Mouse (Mus musculus) heart, postnatal 0 days (tissue): ENCODE results near the gene 9030025P20Rik. TPM values are rescaled to one million over a fixed set of nuclear protein-coding genes. Genes with fewer than 3 reads are reported as not detected.
"Not testable (repeated sequence)": the region's sequence is repeated elsewhere in the genome, so short reads cannot be mapped to it uniquely, and the experiment has no call there.

Source experiments
- ATAC-seq: fragments of 200-750 bp; cut with Nextera tagmentation; 2 replicates; pipeline ENCODE4 v1.8.0; 2017; ENCODE audit warnings: low read depth, moderate number of reproducible peaks, moderate library complexity; ENCODE audit not compliant: insufficient read depth
- DNase-seq: peaks from one replicate; pipeline ENCODE4 v3.0.0-alpha.2; 2016; ENCODE audit warnings: low spot score
- H3K27ac ChIP-seq: fragments of 300-500 bp; sonication (generic); 2 replicates; pipeline ENCODE4 v1.5.1; 2014; ENCODE audit warnings: low read depth, mild to moderate bottlenecking
- H3K27me3 ChIP-seq: fragments of 300-500 bp; sonication (generic); 2 replicates; pipeline ENCODE4 v1.6.1; 2014; ENCODE audit warnings: low read length, mixed read lengths; ENCODE audit not compliant: control insufficient read depth, insufficient read depth
- H3K36me3 ChIP-seq: fragments of 300-500 bp; sonication (generic); replicated peaks from 2 replicates; pipeline ENCODE4 v1.6.1; 2014; ENCODE audit warnings: low read length, mixed read lengths; ENCODE audit not compliant: control insufficient read depth, insufficient read depth
- H3K4me1 ChIP-seq: fragments of 300-500 bp; sonication (generic); 2 replicates; pipeline ENCODE4 v1.6.1; 2014; ENCODE audit warnings: antibody characterized with exemption; ENCODE audit not compliant: control insufficient read depth, insufficient read depth
- H3K4me2 ChIP-seq: fragments of 300-500 bp; sonication (generic); 2 replicates; pipeline ENCODE4 v1.6.1; 2014; ENCODE audit warnings: low read depth, mild to moderate bottlenecking, low read length, moderate library complexity
- H3K4me3 ChIP-seq: fragments of 300-500 bp; sonication (generic); 2 replicates; pipeline ENCODE4 v1.5.1; 2014; ENCODE audit warnings: low read depth, low read length
- H3K9ac ChIP-seq: fragments of 300-500 bp; sonication (generic); replicated peaks from 2 replicates; pipeline ENCODE4 v1.6.1; 2014; ENCODE audit warnings: low read depth, low read length, mixed read lengths
- H3K9me3 ChIP-seq: fragments of 300-500 bp; sonication (generic); replicated peaks from 2 replicates; pipeline ENCODE4 v1.6.1; 2016; ENCODE audit warnings: low read length; ENCODE audit not compliant: control insufficient read depth
- WGBS: fragments of 180-500 bp; shearing (Covaris S2); extraction: QIAGEN DNeasy Blood & Tissue Kit; methylation state at CpG from one replicate; pipeline ENCODE4 v1.1.7; 2014; 5-methylcytosine and 5-hydroxymethylcytosine counted together
- polyA plus RNA-seq: library from polyadenylated mRNA; unstranded; fragments of >200 nt; fragmentation: Nextera tagmentation; extraction: Ambion mirVana; gene quantifications from 2 replicates; pipeline ENCODE4 v1.2.1, GENCODE M21; 2015
- total RNA-seq: library from RNA; depleted of rRNA; stranded (reverse); fragments of >200 nt; gene quantifications from 2 replicates; pipeline ENCODE4 v1.2.3, GENCODE M21; 2014; ENCODE audit warnings: low replicate concordance

9030025P20Rik gene
- total and polyA plus RNA-seq, 2 experiments from 2014 or later = 7.3 to 13.4 TPM

DNA sequence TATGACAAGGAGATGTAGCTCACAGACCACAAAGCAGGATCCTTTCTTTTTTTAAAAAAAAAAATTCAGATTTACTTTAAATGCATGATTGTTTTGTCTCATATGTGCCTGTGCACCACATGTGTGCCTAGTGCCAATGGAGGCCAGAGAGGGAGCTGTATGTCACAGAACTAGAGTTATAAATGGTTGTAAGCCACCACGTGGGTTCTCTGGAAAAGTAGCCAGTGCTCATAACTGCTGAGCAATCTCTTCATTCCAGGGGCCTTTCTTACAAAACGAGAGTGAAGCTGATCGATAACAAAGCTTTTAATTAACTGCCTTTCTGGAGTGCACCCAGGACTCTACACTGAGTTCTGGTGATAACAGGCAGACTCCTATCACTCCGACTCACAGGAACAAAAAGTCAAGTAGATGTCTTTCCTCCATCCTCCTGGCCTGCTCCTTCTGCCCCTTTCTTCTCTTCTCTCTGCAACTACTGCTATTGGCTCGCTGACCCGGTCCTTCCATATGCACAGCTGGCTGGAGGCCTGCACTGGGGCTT lies 9.8 kb upstream of the 9030025P20Rik start:
- not testable (repeated sequence) for H3K27ac ChIP-seq, H3K9me3 ChIP-seq, H3K36me3 ChIP-seq, H3K4me1 ChIP-seq, H3K27me3 ChIP-seq, ATAC-seq, H3K4me2 ChIP-seq, H3K4me3 ChIP-seq, DNase-seq, H3K9ac ChIP-seq
- WGBS = no CpG with 5 or more reads among the region's 6 CpGs

DNA sequence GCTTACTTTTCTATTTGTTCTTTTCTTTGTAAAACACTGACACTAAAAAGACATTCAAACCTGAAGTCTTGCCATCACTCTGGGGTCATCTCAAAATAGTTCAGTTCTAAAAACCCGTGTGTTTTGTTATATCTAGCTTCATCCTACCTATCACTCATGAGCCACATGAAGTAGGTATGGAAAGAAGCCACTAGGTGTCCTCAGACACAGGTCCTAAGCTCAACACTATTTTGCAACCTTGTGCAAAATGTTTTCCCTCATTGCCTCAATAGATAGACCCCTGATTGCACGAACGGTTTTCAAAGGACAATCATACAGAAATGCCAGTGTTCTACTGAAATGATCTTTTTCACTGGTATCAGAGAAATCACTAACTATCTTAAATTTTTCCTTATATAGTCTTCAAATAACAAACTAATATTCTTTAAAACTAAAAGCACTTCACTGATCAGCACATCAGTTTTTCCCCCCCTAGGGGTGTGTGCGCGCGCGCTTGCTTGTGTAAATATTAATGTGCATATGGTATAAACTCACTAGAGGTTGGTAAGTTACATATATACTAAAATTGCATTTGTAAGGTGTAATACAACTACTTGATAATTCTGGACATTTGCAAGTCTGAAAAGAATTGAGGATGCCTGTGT lies 428 bp upstream of the 9030025P20Rik start:
- H3K9ac ChIP-seq, H3K4me2 ChIP-seq, H3K36me3 ChIP-seq, DNase-seq, H3K4me1 ChIP-seq, H3K9me3 ChIP-seq, H3K4me3 ChIP-seq, H3K27ac ChIP-seq, H3K27me3 ChIP-seq: not testable (repeated sequence)
- ATAC-seq = peak; percentile 18; the same call in 1 of the 2 replicates
- 3% methylated on average over 4 of the region's 7 CpGs for WGBS

DNA sequence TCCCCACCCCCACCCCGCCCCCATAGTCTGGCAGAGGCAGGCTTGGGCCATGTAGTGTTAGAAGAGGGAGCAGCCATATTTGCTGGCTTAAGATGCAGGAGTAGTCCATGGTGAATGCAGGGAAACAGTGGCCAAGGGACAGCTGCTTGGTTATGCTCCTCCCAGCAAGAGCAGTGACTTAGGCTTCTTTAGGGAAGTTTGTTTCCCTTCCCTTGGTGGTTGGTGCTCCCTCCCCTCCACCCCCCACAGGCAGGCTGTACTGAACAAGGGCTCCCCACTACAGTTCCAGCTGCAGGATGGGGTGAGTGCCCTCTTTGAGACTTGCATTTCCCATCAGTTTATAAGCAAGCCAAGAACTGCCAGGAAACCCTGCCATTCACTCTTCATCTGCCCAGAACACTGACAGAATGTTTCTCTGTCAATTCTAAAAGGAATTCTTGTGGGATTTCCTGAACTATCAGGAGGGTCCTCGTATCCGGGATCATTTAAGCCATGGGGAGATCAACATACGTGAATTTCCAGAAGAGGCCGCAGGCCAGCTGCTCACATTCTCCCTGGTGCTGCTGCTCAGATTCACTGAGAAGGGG lies 11.9 kb downstream of the 9030025P20Rik start:
- H3K9ac ChIP-seq, DNase-seq: not testable (repeated sequence)

DNA sequence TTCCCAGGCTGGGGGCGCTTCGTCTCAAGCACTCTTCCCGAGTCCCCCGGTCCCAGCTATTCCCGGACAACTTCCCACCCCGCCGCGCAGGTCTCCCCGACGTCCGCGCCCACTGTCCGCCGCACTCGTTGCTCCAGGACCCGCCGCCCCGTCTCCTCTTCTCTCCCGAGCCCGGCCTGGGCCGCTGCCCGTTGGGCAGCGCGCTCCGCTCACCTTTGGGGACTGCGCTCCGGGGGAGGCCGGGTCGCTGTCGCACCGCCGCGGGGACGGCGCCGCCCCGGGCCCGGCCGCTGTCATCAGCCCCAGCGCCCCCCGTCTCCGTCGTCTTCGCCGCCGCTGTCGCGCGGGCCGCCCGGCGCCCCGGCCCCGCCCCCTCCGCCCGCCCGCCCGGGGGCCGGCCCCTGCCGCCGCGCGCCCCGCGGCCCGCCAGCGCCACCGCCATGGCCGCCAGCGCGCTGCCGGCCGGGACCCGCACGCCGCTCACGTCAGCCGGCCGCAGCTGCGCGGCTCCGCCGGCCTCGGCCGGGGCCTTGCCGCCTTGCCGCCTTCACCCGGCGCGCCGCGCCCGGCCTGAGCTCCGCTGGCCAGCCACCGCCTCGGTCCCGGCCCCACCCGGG lies 14.4 kb downstream of the 9030025P20Rik start:
- H3K4me1 ChIP-seq, H3K27me3 ChIP-seq, H3K4me3 ChIP-seq, DNase-seq, H3K4me2 ChIP-seq, H3K9ac ChIP-seq, H3K27ac ChIP-seq, H3K9me3 ChIP-seq, H3K36me3 ChIP-seq: not testable (repeated sequence)
- ATAC-seq = peak; percentile 88
- WGBS = no CpG with 5 or more reads among the region's 98 CpGs

More for the DNA sequence above, 11.9 kb downstream of the 9030025P20Rik start:
- H3K36me3 ChIP-seq, H3K27me3 ChIP-seq, H3K4me2 ChIP-seq, H3K4me3 ChIP-seq, H3K27ac ChIP-seq, H3K4me1 ChIP-seq, ATAC-seq, H3K9me3 ChIP-seq: not testable (repeated sequence)
- WGBS = 78% methylated on average over 4 of the region's 5 CpGs

DNA sequence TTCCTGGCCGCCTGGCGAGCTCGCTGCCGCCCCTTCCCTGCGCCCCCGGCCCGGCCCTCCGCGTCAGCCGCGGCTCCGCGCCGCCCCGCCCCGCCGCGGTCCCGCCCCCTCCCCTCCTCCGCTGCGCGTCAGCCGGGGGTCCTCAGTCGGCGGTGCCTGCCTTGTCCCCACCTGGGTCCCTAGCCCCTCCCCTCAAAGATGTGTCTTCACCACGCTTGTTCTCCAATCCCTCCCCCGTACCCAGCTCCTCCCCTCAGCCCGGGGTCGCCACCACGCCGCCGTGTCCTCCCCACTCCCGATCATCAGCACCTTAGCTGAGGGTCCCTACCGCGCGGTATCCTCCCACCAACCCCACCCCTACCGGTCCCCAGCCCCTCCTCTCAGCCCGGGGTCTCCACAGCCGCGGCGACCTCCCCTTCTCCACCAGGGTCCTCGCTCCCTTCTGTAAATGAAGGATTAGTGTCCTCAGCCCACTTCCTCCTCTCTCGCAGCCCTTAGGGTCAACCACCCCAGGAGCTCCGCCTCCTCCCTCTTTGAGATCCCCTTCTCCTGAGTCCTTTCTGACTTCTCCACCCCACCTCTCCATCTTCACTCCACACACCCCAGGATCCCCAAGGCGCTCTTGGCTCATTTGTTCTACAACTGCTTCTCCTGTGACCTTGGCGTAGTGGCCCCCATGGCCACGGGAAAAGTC lies 15.0 kb downstream of the 9030025P20Rik start:
- not testable (repeated sequence) for H3K4me2 ChIP-seq, H3K4me1 ChIP-seq, H3K36me3 ChIP-seq, H3K27me3 ChIP-seq, H3K27ac ChIP-seq, H3K9me3 ChIP-seq, H3K9ac ChIP-seq, DNase-seq, H3K4me3 ChIP-seq
- ATAC-seq = peak; percentile 66
- WGBS = no CpG with 5 or more reads among the region's 47 CpGs

DNA sequence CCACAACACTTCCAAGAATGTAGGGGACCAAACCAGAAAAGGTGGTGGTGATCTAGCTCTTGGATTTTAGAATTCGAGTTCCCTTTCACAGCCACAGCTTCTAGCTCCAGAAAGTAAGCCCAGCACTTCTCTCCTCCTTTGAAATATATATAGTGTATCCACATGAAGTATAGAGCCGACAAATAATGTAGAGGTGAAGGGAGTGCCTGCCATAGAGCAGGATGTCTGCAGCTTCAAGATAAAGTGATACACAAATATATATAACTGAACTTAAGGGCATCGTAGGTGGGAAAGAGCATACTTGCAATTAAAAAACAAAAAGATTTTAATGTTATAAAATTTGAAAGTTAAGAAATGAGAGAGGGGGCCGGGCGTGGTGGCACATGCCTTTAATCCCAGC lies 15.9 kb downstream of the 9030025P20Rik start:
- H3K4me1 ChIP-seq, DNase-seq, H3K36me3 ChIP-seq, H3K4me2 ChIP-seq, ATAC-seq, H3K9me3 ChIP-seq, H3K9ac ChIP-seq, H3K27me3 ChIP-seq, H3K4me3 ChIP-seq, H3K27ac ChIP-seq: not testable (repeated sequence)
- WGBS = no CpG with 5 or more reads among the region's 5 CpGs

DNA sequence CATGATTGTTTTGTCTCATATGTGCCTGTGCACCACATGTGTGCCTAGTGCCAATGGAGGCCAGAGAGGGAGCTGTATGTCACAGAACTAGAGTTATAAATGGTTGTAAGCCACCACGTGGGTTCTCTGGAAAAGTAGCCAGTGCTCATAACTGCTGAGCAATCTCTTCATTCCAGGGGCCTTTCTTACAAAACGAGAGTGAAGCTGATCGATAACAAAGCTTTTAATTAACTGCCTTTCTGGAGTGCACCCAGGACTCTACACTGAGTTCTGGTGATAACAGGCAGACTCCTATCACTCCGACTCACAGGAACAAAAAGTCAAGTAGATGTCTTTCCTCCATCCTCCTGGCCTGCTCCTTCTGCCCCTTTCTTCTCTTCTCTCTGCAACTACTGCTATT lies 21.8 kb downstream of the 9030025P20Rik start:
- not testable (repeated sequence) for H3K9ac ChIP-seq, ATAC-seq, H3K27me3 ChIP-seq, H3K36me3 ChIP-seq, H3K4me3 ChIP-seq, H3K4me1 ChIP-seq, H3K27ac ChIP-seq, H3K4me2 ChIP-seq, DNase-seq, H3K9me3 ChIP-seq
- no CpG with 5 or more reads among the region's 4 CpGs for whole genome bisulfite sequencing

DNA sequence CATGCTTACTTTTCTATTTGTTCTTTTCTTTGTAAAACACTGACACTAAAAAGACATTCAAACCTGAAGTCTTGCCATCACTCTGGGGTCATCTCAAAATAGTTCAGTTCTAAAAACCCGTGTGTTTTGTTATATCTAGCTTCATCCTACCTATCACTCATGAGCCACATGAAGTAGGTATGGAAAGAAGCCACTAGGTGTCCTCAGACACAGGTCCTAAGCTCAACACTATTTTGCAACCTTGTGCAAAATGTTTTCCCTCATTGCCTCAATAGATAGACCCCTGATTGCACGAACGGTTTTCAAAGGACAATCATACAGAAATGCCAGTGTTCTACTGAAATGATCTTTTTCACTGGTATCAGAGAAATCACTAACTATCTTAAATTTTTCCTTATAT lies 30.8 kb downstream of the 9030025P20Rik start:
- DNase-seq, H3K9ac ChIP-seq, H3K4me2 ChIP-seq, H3K27ac ChIP-seq, H3K4me1 ChIP-seq, H3K4me3 ChIP-seq, H3K36me3 ChIP-seq, H3K9me3 ChIP-seq, H3K27me3 ChIP-seq: not testable (repeated sequence)
- 0 out of 2 replicates have a peak, but pooled peaks have one; percentile 15 for ATAC-seq
- no CpG with 5 or more reads among the region's 3 CpGs for WGBS
